Mouse (Mus musculus) myocyte (in vitro differentiated cells): ENCODE data around the gene Plekha5.

Experiments used
- E2F4 ChIP-seq: IDR thresholded peaks from one replicate; pipeline ENCODE4 v1.6.1; 2011; ENCODE audit warnings: mild to moderate bottlenecking, control low read depth, moderate library complexity; ENCODE audit not compliant: insufficient read depth
- MAX ChIP-seq: IDR thresholded peaks from one replicate; pipeline ENCODE4 v1.6.1; 2011; ENCODE audit warnings: low read depth, mild to moderate bottlenecking, control low read depth
- MYOD1 ChIP-seq, 3 experiments: IDR thresholded peaks; one replicate each; pipeline ENCODE4 v1.6.1; 2011; ENCODE audit warnings: control low read depth in 2 of 3, low read depth in 2 of 3, mild to moderate bottlenecking in 2 of 3, moderate library complexity in 1 of 3; ENCODE audit not compliant: insufficient read length in 2 of 3, control insufficient read depth in 1 of 3
- MYOG ChIP-seq, 3 experiments: IDR thresholded peaks; one replicate each; pipeline ENCODE4 v1.6.1; 2011; ENCODE audit warnings: control low read depth in 2 of 3, low read depth in 2 of 3, mild to moderate bottlenecking in 2 of 3; ENCODE audit not compliant: insufficient read length in 2 of 3, control insufficient read depth in 1 of 3, insufficient read depth in 1 of 3
- POLR2A ChIP-seq: IDR thresholded peaks from one replicate; pipeline ENCODE4 v1.6.1; 2011; ENCODE audit warnings: low read depth, mild to moderate bottlenecking, control low read depth, moderate library complexity; ENCODE audit not compliant: insufficient read length
- REST ChIP-seq: IDR thresholded peaks from one replicate; pipeline ENCODE4 v1.6.1; 2011; ENCODE audit warnings: mild to moderate bottlenecking, control low read depth, moderate library complexity; ENCODE audit not compliant: insufficient read depth, insufficient read length
- TCF12 ChIP-seq: IDR thresholded peaks from one replicate; pipeline ENCODE4 v1.6.1; 2011; ENCODE audit warnings: mild to moderate bottlenecking, control low read depth; ENCODE audit not compliant: poor library complexity, insufficient read depth, severe bottlenecking

DNA sequence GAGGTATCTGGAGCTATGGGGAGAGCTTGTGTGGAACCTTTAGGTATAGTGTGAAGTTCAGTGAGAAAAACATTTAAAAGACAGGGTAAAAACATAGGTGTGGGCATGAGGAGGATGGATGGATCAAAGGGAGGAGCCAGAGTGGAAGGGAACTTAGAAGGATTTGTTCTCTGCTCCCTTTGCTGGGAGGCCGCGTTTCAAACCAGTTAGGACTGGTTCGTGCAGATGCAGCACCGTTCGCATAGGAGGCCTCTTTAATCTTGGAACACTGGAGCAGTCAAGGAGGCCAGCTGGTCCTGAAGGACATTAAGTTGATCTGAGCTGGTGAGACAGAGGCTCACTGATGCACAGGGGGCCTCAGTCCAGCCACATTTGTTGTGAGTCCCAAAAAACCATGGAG is 175.5 kb downstream of the Plekha5 start:
- TF ChIP-seq POLR2A (no peak), TCF12 (no peak), MYOG (IDR thresholded peaks at IDR 0.05; ENCODE audit: control insufficient read depth in 1 of 3, insufficient read depth in 1 of 3, insufficient read length in 2 of 3, low read depth in 2 of 3) (no peak), MAX (no peak), E2F4 (no peak), REST (no peak), MYOD1 (IDR thresholded peaks at IDR 0.05; ENCODE audit: control insufficient read depth in 1 of 3, insufficient read length in 2 of 3, low read depth in 2 of 3) (no peak)
